Mouse (Mus musculus) Muller cell, postnatal 12 days (primary cell): ENCODE measurements around the gene Tmco4.

Source experiments
- DNase-seq: peaks from one replicate; pipeline ENCODE4 v3.0.0-alpha.2; 2015; ENCODE audit errors: inconsistent ontology term

The Tmco4 gene

GRCm38 (mm10) chr4:139019413-139019812, 46.7 kb downstream of the Tmco4 start:
- no peak for DNase-seq

GRCm38 (mm10) chr4:139020385-139020784, 47.7 kb downstream of the Tmco4 start:
- DNase-seq, result no peak

DNA sequence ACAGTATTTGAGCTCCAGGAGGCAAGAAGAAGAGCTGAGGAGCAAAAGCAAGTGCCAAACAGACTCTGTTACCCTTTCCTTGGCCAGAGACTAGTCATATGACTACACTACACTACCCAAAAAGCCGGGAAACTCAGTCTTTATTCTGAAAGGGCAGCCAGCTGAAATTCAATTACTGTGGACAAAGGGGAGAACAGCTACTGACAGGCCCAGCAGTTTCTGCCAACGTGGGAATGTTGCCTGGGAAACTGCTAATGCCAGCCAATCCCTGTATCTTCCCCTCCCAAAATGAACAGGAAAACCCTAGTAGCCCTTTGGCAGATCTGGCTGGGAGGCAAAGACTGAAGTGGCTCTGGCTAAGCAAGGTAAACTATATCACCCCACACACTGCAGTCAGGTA, 51.7 kb downstream of the Tmco4 start:
- peak; percentile 40 for DNase-seq

GRCm38 (mm10) chr4:139030675-139031074, 58.0 kb downstream of the Tmco4 start:
- no peak for DNase-seq

DNA sequence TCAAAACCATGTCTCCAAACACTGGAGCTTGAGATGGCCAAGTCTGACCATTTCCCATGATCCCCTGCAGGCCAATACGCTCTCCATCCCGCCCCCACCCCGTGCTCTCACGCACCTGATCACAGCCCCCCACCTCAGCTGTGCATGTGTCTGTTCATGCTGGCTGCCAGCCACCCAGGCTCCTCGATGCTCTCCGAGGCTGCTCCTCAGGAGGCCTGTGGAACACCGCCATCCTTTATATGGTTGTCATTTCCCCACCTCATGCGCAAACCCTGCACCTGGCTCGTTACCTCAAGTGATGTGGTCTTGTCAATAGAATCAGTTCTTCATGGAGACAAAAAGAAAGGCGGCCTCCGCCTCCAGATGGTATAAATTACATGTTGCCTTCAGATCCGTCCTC, 59.8 kb downstream of the Tmco4 start:
- no peak for DNase-seq

DNA sequence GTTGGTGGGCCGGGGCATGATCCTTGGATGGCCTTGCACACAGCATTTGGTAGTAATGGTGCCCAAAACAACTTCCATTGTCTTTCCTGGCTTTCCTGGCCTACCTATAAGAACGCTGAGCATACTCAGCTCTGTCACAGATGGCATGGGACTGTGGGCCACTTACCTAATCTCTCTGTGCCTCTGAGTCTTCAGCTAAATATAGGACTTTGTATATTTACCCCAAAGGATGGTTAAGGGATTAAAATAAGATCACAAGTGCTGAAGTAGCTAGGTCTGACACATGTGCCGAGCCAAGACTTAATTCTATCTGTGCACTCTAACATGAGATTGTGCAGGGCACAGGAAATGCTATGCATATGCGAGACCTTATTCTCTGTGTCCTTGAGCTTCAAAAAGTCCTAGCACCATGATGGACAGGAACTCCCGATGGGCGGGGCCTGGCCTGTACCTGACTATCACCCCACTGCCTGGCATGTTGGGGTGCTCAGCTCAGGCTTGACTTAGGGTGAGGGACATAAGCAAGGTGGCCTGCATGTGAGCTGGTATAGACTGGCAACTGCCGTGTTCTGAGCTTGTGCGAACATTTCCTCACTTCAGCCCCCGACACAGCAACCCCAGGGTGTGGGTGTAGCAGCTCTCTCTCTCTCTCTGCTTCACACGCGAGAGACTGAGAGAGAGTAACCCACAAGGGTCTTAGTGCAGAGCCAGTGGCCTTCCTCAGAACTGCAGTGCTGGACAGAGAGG, 60.7 kb downstream of the Tmco4 start:
- DNase-seq, result no peak

DNA sequence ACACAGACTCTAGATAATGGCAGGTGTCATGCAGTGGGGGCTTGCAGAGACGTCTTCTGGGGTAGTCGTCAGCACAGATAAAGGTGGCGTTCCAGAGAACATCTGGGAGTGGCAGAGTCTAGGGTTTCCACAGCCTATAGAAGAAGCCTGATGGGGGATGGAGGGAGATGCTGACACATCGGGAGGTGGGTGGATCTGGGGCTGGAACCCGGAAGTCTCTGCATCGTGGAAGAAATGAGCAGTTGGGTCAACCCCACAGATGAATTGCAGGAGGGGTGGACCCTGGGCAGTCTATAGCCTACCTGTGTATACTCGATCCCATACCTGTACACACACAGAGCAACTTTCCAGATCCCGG, 61.3 kb downstream of the Tmco4 start:
- no peak for DNase-seq

DNA sequence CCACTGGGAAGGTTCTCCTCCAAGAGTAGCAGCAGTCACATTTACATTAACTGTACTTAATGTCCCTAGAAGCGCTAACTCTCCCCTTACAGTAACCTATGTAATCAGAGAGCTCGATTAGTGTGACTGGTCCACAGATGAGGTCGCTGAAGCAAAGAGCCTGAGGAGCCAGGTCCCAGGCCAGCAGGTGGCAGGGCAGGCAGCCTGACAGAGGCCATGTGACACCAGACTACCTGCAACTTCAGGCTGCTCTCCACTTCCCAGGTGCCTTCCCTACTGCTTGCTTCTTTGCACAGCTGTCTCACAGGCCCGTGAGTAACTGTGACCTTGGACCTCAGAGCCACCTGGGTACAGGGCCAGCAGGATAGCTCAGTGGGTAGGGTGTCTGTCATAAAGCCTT, 61.9 kb downstream of the Tmco4 start:
- DNase-seq, result no peak

DNA sequence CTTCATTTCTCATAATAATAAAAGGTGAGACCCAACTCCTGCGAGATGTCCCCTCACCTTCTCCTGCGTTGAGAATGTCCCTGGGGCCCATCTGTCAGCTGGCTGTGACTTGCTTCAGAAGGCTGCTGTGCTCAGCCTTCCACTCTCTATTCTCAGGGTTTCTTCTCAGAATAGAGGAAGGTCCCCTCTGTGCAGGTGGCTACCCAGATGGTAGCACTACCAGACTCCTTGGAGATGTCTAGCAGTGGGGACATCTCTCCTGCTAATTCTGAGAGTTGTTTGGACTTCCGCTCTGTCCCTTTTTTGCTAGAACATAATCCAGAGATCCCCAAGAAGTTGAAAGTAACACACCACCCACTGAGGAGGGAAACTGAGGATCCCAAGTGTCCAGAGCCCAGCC, 62.3 kb downstream of the Tmco4 start:
- DNase-seq, result no peak

GRCm38 (mm10) chr4:139035799-139036198, 63.1 kb downstream of the Tmco4 start:
- no peak for DNase-seq

DNA sequence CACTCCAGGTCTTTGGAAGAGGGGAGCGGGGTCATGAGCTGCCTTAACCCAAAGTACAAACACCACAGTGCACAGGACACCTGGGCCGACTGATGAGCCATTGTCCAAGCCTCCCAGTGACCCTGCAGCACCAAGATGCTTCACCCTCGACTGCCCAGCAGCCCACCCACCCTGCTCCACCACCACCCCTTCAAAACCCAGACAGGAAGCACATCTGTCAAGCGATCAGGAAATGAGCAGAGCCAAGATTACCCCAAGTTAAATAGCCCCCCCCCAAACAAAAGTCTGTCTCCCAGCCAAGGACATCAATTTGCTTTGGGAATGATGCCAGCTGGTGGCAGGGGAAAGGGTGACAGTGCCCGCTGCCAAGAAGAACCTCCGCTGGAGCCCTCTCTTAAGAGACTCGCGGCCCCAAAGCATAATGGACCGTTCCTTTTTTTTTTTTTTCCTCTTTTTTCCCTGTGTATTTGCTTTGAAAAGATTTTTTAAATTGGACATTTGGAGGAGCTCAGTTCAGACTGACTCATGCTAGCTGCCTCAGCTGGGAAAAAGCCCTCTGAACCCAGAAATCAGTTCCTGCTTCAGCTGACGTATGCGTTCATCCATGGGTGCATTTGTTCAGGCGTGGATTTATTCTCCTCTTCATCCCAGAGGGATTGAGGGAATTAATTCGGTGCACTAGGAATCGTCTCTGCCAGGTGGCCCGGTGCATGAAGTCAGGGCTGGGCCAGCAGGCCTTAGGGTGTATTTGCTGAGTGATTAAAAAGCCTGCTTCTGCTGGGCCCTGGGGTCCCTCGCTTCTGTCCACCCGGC, 65.3 kb downstream of the Tmco4 start:
- DNase-seq, result peak; percentile 50

DNA sequence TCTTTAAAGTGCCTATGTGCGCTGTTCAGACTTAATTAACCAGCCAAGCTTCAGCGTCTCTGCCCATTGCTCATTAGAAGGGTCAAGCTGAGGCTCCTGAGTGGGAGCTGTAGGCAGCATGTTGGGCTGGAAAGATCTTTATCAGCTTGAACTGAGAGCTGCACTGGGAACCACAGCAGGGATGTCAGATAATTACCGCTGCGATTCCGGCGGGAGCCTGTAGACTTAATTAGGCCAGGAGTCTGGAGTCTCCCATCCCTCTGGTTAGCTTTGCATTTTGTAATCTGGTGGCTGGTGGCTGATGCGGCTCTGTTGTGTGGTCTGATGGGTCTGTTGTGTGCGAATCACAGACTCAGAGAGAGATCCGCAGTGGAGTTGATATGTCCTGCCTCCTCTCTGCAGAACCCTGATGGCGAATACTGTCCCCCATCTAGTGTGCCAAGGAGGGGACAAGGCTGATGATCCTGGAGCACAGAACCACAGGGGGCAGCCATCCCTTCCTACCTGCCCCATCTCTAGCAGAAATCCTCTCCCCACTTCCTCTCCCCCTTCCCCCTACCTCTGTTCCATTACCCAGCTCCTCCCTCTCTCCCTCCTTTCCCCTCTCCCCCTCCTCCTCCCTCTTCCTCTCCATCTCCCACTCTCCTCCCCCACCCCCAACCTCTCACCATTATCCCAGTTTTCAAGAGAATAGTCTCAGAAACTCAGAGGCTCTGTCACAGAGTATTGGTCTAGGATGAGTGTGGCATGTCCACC, 67.6 kb downstream of the Tmco4 start:
- DNase-seq, result peak; percentile 53

GRCm38 (mm10) chr4:139042611-139043010, 69.9 kb downstream of the Tmco4 start:
- no peak for DNase-seq

GRCm38 (mm10) chr4:139043600-139043999, 70.9 kb downstream of the Tmco4 start:
- no peak for DNase-seq

GRCm38 (mm10) chr4:139044566-139044965, 71.9 kb downstream of the Tmco4 start:
- no peak for DNase-seq

DNA sequence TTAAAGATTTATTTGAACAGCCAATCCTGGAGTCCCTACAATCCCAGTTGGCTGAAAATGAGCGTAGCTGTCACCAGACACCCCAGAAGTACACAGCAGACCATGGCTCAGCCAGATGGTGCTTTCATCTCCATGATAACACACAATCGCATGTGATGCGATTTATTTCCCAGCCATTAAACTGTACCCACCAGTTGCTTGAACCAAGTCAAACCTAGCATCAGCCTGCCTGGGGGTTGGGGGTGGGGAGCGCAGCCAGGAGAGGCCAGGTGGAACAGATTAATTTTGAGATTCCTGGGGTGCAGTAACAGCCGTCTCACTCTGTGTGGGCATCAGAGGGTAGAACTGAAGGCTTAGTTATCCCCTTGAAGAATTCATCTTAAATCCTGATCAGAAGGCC, 73.7 kb downstream of the Tmco4 start:
- no peak for DNase-seq

GRCm38 (mm10) chr4:139048518-139048917, 75.8 kb downstream of the Tmco4 start:
- no peak for DNase-seq

DNA sequence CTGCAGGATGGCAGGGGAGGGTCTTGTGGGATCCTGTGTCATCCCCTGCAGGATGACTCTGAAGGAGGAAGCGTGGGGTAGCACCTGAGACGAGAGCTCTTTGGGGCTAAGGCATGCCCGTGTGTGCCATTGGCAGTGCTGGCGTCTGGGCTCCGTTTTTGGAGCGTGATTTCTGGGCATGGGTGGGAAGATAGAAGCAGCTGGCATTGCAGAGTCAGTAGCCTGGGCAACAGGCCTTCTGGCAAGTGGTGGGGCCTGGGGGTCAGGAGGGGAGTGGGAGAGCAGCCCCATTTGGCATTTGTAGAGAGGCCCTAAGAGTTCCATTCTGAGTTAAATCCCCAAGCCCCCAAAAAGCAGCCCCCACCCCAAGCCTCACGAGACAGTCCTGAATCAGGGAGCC, 80.1 kb downstream of the Tmco4 start:
- no peak for DNase-seq

- no peak for DNase-seq
These were observed 80.7 kb downstream of the Tmco4 start for GRCm38 (mm10) chr4:139053391-139053790.

GRCm38 (mm10) chr4:139054300-139054923, 81.7 kb downstream of the Tmco4 start:
- peak; percentile 79 for DNase-seq

DNA sequence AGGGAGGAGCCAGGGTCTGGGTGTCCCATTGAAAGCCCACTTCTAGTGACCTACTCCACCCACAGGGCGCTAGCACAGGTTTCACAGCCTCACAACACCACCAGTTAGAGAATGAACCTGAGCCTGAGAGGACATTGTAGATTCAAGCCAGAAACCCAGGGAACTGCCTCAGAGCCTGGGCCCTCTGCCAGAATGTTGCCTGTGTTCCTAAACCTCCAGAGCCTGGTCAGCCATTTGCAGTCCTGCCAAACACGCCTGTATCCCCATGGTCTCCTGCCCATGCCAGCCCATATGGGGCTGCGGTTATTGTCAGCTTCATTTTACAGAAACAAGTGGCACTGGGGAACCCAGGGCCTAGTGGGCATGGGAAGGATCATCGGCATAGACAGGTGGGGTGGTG, 82.6 kb downstream of the Tmco4 start:
- DNase-seq, result peak; percentile 62

DNA sequence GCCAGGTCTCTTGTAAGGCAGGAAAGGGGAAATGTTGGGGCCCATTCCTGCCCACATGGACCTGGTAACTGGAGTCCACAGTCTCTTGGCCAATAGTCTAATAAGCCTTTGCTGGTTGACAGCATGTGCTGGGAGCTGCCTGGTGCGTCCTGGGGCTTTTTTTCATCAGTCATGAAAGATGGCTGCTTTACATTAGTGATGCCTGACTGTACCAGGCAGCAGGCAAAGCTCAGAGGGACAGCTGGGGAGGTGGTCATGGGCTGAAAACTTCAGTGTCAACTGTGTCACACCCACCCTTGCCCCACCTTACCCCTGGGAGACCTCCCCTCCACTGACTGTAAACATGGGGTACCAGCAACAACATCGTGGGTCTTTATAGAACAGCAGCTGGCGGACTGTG, 83.1 kb downstream of the Tmco4 start:
- DNase-seq, result no peak
